Mouse (Mus musculus) frontal cortex, postnatal 36 days (tissue): ENCODE measurements around the gene Ppp1r37.

ENCODE experiments used
- DNase-seq, 2 experiments: peaks; one replicate each; pipeline ENCODE4 v3.0.0; 2022; ENCODE audit warnings: low spot score in 2 of 2

Ppp1r37 gene

DNA sequence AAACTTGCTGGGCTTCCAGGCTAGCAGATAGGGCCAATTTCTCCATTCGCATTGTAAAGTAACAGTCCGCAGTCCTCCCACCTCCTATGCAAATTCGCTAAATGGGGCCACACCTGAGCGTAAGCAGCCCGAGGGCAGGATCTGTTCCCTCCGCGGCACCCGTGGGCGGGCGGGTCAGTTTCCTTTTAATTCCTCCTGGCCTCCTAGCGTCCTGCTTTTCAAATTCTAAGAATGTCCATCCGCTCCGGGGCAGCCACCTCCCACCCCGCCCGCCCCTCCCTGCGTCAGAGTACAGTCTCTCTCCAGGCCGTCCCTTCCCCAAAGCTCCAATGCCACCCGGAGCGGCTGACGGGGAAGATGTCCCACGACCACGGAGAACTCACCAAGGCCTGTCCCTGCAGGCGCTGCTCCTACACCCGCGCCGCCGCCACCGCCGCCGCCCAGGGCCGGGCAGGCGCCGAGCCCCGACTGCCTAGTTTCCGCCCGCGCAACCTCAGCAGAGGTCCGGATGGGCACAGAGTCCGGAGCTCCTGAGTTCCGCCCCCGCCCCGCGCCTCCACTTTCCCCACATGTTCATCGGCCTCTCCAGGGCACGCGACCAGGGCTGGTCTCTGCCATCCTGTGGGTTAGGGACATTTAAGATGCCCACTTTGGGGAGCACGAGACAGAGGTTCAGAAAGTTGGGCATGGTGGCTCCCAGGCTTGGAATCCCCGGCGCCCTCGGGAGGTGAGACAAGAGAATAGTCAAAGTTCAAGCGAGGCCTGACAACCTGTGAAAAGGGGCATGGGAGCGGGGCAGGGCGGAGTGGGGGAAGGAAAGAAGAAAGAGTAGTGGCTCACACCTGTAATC is 10.3 kb upstream of the Ppp1r37 start:
- peak; percentile 67 to 71 for DNase-seq

DNA sequence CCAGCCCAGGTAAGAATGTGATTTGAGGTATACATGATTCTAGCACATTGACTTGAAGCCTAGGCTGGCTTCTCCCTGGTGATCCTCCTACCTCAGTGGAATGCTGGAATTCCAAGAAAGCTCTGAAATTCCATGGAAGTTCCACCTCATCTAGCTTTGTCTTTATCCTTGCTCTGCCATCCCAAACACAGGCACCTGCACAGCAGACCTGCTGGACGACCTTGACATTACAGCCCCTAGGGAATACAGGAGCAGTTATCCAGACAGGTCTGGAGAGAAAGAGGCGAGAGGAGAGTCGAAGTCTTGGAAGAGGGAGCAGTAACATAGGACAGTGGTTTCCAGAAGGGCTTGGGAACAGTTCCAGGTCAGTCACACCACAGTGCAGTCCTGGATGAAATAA is 6.8 kb upstream of the Ppp1r37 start:
- no peak for DNase-seq

DNA sequence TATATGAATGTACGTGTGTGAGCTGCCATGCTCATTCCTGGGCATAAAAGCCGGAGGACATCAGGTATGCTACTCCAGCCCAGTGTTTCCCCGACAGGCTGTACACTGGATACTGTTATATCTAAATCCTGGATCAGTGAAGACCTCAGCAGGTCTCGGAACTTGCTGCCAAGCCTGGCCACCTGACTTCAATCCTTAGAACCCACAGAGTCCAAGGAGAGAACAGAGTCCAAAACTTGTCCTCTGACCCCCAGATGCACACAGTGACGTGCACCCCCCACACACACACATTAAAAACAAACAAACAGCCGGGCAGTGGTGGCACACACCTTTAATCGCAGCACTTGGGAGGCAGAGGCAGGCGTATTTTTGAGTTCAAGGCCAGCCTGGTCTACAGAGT is 4.5 kb upstream of the Ppp1r37 start:
- no peak for DNase-seq

DNA sequence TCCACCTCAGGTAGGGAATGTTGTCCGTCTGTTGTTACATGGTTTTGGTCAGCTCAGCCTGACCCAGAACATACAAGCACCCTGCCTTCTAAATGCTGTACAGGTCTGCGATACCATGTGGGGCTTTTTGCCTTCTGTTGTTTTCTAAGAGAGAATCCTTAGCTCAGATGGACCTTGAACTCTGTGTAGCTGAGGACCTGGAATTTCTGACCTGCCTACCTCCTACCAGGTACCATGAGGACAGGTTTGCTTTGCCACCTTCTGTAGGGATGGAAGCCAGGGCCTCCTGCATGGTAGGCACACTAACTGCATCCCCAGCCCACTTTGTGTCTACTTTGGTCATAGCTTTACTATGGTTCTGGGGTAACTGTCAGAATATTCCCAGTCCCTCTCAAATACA is 2.9 kb upstream of the Ppp1r37 start:
- DNase-seq = no peak

- no peak for DNase-seq
Observed at GRCm38 (mm10) chr7:19564455-19564854, 1.6 kb upstream of the Ppp1r37 start.

DNA sequence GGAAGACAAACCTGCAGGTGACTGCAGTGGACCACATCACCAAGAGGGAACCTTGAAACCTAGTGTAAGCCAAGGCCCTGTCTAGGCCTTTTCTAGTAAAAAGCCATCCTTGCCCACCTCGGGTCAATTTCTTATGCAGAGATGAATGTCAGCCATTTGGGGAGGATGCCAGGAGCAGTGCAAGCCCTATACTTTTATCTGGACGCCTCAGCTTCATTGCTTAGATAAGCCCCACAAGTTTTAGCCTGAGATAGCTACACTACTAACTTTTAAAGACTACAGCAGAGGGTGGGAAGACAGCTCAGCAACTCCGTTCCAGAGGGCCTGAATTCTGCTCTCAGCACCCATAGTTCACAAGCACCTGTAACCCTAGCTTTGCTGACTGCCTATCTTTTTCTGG is 1.0 kb upstream of the Ppp1r37 start:
- no peak for DNase-seq

DNA sequence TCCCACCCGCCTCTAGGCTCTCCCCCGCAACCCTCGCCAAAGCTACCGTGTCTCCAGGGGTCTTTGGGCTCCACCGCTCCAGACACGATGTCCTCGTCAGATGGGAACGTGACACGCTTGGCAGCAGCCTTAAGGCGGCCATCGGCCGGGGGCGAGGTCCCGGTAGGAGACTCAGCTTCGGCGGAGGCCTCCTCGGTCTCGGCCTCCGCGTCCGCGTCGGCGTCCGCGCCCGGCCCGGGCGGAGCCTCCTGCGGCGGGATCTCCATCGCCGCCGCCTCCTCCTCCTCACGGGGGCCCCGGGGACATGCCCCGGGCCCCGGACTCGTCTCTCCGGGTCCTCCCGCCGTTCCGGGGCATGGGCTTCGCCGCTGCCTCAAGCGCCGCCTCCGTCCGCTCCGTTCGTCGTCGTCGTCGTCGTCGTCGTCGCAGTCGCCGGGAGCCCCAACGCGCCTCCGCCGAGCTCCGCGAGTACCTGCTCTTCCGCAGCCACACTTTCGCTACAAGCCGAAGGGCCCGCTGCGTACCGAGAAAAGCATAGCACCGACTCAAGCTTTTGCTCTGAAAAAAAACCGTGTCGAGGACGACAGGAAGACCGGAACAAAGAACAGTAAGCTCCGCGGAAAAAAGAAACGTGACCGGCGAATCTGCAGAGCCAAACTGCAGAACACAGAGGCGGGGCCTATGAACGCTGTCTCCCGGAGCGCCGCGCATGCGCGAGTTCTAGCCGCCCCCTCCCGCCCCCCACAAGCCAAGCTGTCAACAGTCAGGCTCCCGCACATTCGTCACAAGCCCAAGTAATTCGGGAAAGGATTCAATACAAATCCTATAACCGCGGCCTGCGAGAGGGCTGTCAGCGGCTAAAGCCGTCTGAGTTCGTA is 872 bp downstream of the Ppp1r37 start:
- peak; percentile 86 to 90 for DNase-seq

- no peak for DNase-seq
Observed at GRCm38 (mm10) chr7:19561431-19561764, 1.5 kb downstream of the Ppp1r37 start.

- no peak for DNase-seq
Observed at GRCm38 (mm10) chr7:19560491-19561260, 2.2 kb downstream of the Ppp1r37 start.

- DNase-seq = no peak
Observed at GRCm38 (mm10) chr7:19558965-19559364, 3.9 kb downstream of the Ppp1r37 start.

- DNase-seq = peak; percentile 28 to 35
Observed at GRCm38 (mm10) chr7:19557982-19558900, 4.6 kb downstream of the Ppp1r37 start.

GRCm38 (mm10) chr7:19557086-19557485 is 5.8 kb downstream of the Ppp1r37 start:
- DNase-seq = no peak

GRCm38 (mm10) chr7:19554168-19554567 is 8.7 kb downstream of the Ppp1r37 start:
- peak; percentile 67 to 80 for DNase-seq

DNA sequence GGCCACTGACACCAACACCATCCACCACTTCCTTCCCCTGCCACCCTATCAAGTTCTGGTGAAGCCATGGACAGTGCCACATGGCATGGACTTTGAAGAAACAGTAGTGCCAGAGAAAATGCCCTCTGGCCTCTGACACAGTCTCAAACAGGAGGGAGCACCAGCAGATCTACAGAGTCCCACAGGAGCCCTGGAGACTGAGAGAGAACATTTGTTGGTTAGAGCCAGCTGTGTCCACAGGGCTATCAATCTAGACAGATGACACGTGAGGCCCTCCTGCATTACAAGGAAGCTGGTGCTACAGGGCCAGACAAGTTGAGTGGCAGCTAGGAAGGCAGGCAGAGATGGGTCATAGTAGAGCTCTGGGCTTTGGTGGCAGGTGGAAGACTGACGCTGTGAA is 10.4 kb downstream of the Ppp1r37 start:
- DNase-seq = no peak

DNA sequence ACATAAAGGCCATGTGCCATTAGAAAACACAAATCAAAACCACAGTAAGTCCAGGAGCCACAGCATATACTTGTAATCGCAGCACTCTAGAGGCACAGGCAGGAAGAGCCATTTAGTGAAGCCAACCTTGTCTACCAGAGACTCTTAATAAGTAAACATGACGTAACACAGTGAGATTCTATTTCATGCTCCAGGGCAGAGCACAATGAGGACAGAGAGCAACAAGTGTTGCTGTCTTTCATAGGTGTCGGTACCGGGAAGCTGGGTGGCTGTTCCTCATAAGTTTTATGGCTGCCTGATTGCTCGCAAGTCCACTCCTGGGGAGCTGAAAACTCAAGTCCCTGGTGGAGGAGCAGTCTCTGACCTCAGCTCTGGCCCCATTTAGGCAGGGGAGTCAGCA is 11.2 kb downstream of the Ppp1r37 start:
- no peak for DNase-seq

- no peak for DNase-seq
Observed at GRCm38 (mm10) chr7:19549394-19549793, 13.5 kb downstream of the Ppp1r37 start.

- DNase-seq = no peak
Observed at GRCm38 (mm10) chr7:19547344-19547969, 15.4 kb downstream of the Ppp1r37 start.

DNA sequence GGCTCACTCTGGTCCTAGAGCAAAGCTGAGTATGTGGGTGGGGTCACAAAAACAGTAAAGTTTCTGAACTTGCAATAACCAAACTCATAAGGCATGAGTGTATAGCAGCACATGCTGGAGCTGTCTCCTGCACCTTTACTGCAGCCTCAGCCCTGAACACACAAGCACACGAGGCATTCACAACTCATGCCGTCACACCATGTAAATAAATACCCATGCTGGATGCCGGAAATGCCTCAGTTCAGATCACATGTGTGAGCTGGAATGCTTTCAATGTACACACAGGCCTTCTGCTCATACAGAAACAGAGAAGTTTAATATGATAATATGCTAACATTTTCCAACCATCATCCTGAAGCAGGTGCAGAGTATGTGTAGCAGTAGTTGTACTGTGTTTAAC is 16.9 kb downstream of the Ppp1r37 start:
- no peak for DNase-seq

DNA sequence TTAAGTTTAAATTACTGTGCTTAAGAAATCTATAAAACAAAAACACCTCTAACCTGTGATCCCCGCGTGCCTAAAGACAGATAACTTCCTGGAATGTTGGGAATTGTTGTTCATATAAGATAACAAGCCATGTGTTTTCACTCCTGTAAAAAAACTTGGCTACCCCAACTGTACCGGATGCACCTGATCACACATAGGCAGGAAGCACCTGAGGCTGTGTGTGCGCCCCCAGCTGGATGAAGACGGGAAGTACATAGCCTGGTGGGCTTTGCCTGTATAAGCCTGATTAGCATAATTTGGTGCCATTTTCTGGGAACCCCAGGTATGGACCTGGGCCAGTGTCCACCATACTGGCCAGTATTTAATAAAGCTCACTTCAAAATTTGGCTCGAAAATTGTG is 19.3 kb downstream of the Ppp1r37 start:
- DNase-seq = no peak

DNA sequence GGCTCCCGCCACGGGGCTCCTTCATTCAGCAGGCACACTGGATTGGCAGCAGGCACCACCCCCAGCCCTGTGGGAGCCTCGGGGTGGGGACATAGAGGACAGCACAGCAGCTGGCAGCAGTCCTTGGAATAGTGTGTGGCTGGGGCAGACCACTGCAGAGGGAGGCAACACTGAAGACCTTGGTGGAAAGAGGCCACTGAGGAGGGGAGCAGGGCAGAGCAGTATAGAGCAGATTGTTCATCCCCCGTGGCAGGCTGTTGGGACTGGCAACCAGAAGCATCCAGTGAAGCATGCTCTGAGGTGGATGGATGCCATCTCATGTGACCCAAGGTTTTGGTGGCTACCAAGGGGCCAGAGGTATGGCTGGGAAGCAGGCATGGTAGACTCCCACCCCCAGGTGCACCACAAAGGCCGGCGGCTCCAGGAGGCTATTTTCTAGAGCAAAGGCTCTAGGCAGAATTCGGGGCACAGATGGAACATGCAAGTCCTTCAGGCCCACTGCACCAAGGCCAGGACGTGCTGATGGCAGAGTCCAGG is 20.7 kb downstream of the Ppp1r37 start:
- peak in 1 of 2 experiments; percentile 31 for DNase-seq
